Mouse (Mus musculus) embryonic facial prominence, embryonic 15.5 days (tissue): ENCODE results near the gene Dhx35. TPM values are rescaled to one million over a fixed set of nuclear protein-coding genes. Genes with fewer than 3 reads are reported as not detected.

ENCODE experiments used
- ATAC-seq: fragments of 200-750 bp; cut with Nextera tagmentation; 2 replicates; pipeline ENCODE4 v1.8.0; 2017; ENCODE audit warnings: low read depth, moderate TSS enrichment; ENCODE audit not compliant: insufficient number of reproducible peaks, low FRiP score, low TSS enrichment
- H3K27ac ChIP-seq: fragments of 300-500 bp; sonication (generic); replicated peaks from 2 replicates; pipeline ENCODE4 v1.5.1; 2015; ENCODE audit warnings: mild to moderate bottlenecking, inconsistent platforms
- H3K27me3 ChIP-seq: fragments of 300-500 bp; sonication (generic); 2 replicates; pipeline ENCODE4 v1.6.1; 2015; ENCODE audit warnings: inconsistent platforms
- H3K36me3 ChIP-seq: fragments of 300-500 bp; sonication (generic); 2 replicates; pipeline ENCODE4 v1.6.1; 2015; ENCODE audit warnings: mild to moderate bottlenecking, inconsistent platforms
- H3K4me1 ChIP-seq: fragments of 300-500 bp; sonication (generic); 2 replicates; pipeline ENCODE4 v1.6.1; 2015; ENCODE audit warnings: inconsistent platforms
- H3K4me2 ChIP-seq: fragments of 300-500 bp; sonication (generic); replicated peaks from 2 replicates; pipeline ENCODE4 v1.6.1; 2015; ENCODE audit warnings: mild to moderate bottlenecking, inconsistent platforms
- H3K4me3 ChIP-seq: fragments of 300-500 bp; sonication (generic); replicated peaks from 2 replicates; pipeline ENCODE4 v1.5.1; 2015; ENCODE audit warnings: mild to moderate bottlenecking, inconsistent platforms
- H3K9ac ChIP-seq: fragments of 300-500 bp; sonication (generic); 2 replicates; pipeline ENCODE4 v1.6.1; 2015; ENCODE audit warnings: inconsistent platforms
- H3K9me3 ChIP-seq: fragments of 300-500 bp; sonication (generic); replicated peaks from 2 replicates; pipeline ENCODE4 v1.6.1; 2016; ENCODE audit warnings: inconsistent platforms
- WGBS: fragments of 180-500 bp; shearing (Covaris S2); methylation state at CpG from one replicate; pipeline ENCODE4 v1.1.7; 2015; 5-methylcytosine and 5-hydroxymethylcytosine counted together
- polyA plus RNA-seq: library from polyadenylated mRNA; unstranded; fragments of >200 nt; fragmentation: Nextera tagmentation; extraction: Ambion mirVana; gene quantifications from 2 replicates; pipeline ENCODE4 v1.2.1, GENCODE M21; 2015

The Dhx35 gene
- polyA plus RNA-seq, 1 experiment from 2014 or later = 12.5 TPM

DNA sequence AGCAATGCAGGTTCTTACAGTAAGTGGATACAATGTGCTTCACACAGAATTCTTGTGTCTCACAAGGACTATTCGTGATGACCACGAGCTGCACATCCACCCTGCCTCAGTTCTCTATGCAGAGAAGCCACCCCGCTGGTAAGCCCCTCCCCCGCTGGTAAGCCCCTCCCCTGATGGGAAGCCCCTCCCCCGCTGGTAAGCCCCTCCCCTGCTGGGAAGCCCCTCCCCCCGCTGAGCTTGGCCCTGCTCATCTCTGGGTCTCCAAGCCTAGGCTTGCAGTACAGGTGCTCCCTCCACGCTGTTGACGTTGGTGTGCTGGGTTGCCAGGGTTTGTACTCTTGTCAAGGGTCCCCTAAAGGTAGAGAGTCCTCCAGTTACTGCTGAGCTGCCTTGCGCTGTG, 54.8 kb downstream of the Dhx35 start:
- Histone ChIP-seq H3K4me1 (0 out of 2 replicates have a peak, but pooled peaks cover 4% of the 10 kb centered on the region), H3K4me2 (no peak overlapping the region), H3K4me3 (no peak overlapping the region), H3K9ac (no peak overlapping the region), H3K9me3 (no peaks in the 10 kb centered on the region), H3K27me3 (no peaks in the 10 kb centered on the region), H3K27ac (no peak overlapping the region), H3K36me3 (peaks cover 24% of the 10 kb centered on the region)
- no peak for ATAC-seq
- 73% methylated on average over 9 of the region's 9 CpGs for WGBS

DNA sequence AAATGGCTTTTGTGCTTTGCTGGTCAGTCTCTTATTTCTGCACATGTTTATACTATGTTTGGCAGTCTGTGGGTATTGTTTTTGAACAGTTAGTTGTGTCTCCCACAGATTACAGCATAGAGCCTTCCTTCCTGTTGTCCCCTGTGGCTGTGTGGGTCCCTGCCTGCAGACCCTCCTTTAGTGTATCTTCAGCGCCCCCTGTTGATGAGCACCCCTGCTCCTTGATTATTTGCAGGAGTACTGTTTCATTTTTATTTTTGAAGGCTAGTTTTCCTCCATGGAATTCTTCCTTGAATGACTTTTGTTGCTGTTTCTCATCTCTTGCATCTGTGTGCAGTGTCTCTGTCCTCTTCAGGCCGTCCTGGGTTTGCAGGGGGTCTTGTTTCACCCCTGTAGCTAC, 58.0 kb downstream of the Dhx35 start:
- Histone ChIP-seq H3K9ac (no peak overlapping the region), H3K36me3 (peaks cover 23% of the 10 kb centered on the region), H3K4me1 (0 out of 2 replicates have a peak, but pooled peaks cover 8% of the 10 kb centered on the region), H3K4me2 (no peak overlapping the region), H3K27me3 (no peaks in the 10 kb centered on the region), H3K27ac (no peak overlapping the region), H3K9me3 (no peaks in the 10 kb centered on the region), H3K4me3 (no peak overlapping the region)
- 33% methylated on average over 2 of the region's 2 CpGs for WGBS
- no peak for ATAC-seq

DNA sequence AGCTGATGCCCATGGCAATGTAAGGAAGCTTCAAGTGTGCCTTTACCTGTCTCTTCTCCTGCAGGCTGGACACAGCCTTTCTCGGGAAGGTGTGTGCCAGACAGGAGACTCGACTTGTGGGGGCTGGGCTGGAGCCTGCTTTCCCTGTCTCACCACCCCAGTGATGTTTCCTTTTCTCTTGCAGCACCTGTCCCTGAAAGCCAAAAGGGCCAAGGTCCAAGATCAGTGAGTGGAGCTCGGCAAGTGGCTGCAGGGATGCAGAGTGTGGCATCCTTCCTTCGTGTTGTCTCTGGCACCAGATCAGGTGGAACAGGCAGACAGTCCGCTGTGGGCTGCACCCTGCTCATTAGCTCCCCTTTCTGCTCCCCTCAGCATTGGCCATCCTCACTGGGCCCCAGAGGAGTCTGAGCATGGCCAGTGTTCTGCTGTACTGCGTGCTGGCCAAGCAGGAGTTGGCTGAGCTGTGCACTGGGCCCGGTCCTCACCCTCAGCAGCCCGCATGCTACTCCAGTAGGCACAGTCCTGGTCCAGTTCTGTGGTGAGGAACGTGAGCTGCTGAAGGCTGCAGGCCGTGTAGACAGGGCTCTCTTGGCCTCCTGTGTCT, 62.4 kb downstream of the Dhx35 start:
- Histone ChIP-seq H3K4me3 (no peak overlapping the region), H3K9me3 (no peaks in the 10 kb centered on the region), H3K4me2 (no peak overlapping the region), H3K36me3 (peaks cover 9% of the 10 kb centered on the region; the same call in 1 of the 2 replicates), H3K9ac (no peak overlapping the region), H3K27ac (no peak overlapping the region), H3K27me3 (no peaks in the 10 kb centered on the region), H3K4me1 (peaks cover 13% of the 10 kb centered on the region; the same call in 1 of the 2 replicates)
- WGBS = 90% methylated on average over 10 of the region's 10 CpGs
- ATAC-seq = no peak

DNA sequence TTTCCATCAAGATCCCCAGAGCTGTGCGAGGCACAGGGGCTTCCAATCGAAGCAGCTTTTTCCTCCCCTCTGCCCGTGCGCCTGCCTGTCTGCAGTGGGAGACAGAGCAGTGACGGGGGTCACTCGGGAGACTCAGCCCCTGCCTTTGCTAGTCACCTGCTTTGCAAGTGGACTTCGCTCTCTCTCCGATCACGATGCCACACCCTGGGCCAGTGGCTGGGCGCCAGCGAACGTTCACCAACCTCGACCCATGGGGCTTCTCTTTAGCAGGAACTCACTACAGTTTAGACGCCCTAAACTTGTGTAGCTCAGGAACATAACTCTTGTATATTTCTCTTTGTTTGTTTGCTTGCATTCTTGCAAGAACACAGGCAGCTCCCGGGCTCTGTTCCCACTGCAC, 63.0 kb downstream of the Dhx35 start:
- WGBS = 89% methylated on average over 15 of the region's 15 CpGs
- Histone ChIP-seq H3K4me3 (no peak overlapping the region), H3K27ac (no peak overlapping the region), H3K4me1 (peaks cover 13% of the 10 kb centered on the region; the same call in 1 of the 2 replicates), H3K27me3 (no peaks in the 10 kb centered on the region), H3K9me3 (no peaks in the 10 kb centered on the region), H3K4me2 (no peak overlapping the region), H3K36me3 (peaks cover 9% of the 10 kb centered on the region; the same call in 1 of the 2 replicates), H3K9ac (no peak overlapping the region)
- ATAC-seq = no peak

DNA sequence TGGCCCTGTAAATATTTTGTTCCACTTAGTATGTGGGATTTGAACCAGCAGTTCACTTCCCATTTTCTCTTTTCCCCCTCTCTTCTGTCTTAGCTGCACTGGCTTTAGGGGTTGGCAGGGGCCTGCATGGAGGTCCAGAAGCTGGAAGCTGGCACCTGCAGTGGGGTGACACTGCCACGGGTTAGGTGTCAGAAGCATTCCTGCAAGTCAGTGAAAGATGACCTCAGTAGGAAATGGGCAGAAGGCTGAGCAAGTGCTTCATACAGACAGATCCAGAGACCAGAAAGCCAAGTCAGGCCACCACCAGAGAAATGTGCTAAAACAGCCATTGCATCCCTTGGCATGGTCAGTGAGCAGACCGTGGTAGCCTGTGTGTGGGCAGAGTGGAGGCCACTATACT, 66.5 kb downstream of the Dhx35 start:
- H3K9ac ChIP-seq = no peak overlapping the region
- H3K4me3 ChIP-seq = no peak overlapping the region
- ATAC-seq = no peak
- peaks cover 4% of the 10 kb centered on the region; the same call in 1 of the 2 replicates for H3K36me3 ChIP-seq
- no peaks in the 10 kb centered on the region for H3K27me3 ChIP-seq
- H3K4me2 ChIP-seq = no peak overlapping the region
- WGBS = 65% methylated on average over 2 of the region's 2 CpGs
- peaks cover 10% of the 10 kb centered on the region; the same call in 1 of the 2 replicates for H3K4me1 ChIP-seq
- H3K27ac ChIP-seq = no peak overlapping the region
- no peaks in the 10 kb centered on the region for H3K9me3 ChIP-seq

DNA sequence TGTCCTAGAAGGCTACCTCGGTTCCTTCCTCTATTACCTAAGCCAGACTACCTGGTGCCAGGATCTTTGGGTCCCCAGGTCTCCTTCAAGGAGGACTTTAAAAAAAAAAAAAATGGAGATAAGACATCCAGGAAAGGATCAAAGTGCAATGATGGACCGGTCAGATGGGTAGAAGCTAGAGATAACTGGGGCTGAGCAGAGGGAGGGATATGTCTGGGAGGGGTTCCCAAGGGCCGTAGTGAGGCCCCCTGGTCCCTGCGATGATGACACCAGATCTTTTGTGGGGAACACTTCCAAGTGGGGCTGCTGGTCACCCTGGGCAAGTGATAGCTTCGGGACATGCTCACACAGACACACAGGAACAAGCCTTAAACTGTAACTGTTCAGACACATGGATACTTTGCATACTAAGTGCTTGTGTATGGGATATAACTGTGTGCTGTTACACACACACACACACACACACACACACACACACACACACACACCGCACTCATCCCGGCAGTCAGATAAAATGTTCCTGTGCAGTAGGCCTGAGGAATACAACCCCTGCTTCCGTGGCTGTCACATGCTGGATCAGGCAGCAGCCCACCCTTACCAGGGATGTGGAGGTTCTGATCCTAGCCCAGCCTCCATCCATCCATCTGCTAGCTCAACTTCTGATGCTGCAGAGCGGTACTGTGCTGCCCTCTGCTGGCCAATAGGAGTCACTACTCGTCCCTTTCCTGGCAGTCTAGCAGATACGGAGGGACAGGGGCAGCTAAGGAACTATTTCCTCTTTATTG, 68.9 kb downstream of the Dhx35 start:
- H3K36me3 ChIP-seq = no peaks in the 10 kb centered on the region
- no peaks in the 10 kb centered on the region for H3K27me3 ChIP-seq
- no peak overlapping the region for H3K4me3 ChIP-seq
- H3K9ac ChIP-seq = no peak overlapping the region
- WGBS = 49% methylated on average over 11 of the region's 11 CpGs
- ATAC-seq = no peak
- no peak overlapping the region for H3K4me2 ChIP-seq
- peaks cover 10% of the 10 kb centered on the region; the same call in 1 of the 2 replicates for H3K4me1 ChIP-seq
- no peaks in the 10 kb centered on the region for H3K9me3 ChIP-seq
- H3K27ac ChIP-seq = no peak overlapping the region

DNA sequence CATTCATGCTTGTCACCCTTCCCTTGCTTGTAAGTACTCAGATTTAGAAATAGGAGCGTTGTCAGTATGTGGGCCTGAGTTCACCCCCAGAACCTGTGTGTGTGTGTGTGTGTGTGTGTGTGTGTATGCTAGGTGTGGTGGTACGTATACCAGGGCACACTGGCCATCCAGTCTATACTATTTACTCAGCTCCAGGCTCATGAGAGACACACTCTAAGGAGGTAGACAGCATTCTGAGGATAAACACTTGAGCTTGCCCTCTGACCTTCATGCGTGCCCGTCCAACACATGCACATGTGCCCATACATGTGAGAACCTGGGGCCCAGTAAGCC, 69.5 kb downstream of the Dhx35 start:
- Histone ChIP-seq H3K4me2 (no peak overlapping the region), H3K36me3 (no peaks in the 10 kb centered on the region), H3K4me3 (no peak overlapping the region), H3K9me3 (no peaks in the 10 kb centered on the region), H3K4me1 (peaks cover 7% of the 10 kb centered on the region; the same call in 1 of the 2 replicates), H3K9ac (no peak overlapping the region), H3K27ac (no peak overlapping the region), H3K27me3 (no peaks in the 10 kb centered on the region)
- 81% methylated on average over 4 of the region's 4 CpGs for WGBS
- ATAC-seq = no peak

DNA sequence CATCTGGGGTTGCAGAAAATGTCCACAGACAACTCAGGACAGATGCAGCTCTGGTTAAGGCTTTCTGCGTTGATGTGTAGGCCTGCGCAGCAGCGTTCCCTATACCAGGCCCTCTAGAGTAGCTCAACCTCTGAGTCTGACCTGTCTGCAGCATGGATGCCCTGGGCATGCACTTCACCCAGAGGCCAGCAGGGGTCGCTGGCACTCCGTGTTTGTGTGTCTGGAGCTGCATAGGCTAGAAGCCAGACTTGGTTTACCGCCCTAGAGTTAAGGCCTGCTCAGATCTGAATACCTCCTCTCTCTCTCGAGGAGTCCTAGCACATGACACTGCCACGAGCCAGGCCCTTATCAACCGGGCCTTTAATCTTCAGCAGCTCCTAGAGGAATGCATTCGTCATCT, 70.8 kb downstream of the Dhx35 start:
- Histone ChIP-seq H3K4me1 (0 out of 2 replicates have a peak, but pooled peaks cover 10% of the 10 kb centered on the region), H3K9ac (no peak overlapping the region)
- 20% methylated on average over 10 of the region's 10 CpGs for WGBS

DNA sequence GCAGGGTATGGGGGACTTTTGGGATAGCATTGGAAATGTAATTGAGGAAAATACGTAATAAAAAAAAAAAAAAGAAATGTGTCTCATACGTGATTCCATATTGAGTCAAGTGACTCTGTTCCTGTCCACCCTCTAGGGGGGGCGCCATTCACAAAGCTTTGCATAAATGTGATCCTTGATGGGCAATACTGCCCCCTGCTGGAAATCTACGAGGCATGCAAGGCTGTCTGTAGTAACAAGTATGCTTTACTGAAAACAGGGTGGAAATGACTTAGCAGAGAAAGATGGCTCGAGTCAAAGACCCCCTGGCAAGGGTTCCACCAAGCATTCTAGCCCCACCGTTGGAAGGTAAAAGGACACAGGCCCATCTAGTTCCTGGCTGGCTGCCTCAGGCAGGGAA, 92.0 kb downstream of the Dhx35 start:
- no peaks in the 10 kb centered on the region for H3K36me3 ChIP-seq
- 49% methylated on average over 6 of the region's 6 CpGs for WGBS
- H3K9ac ChIP-seq = no peak overlapping the region
- no peak for ATAC-seq
- no peak overlapping the region for H3K4me2 ChIP-seq
- H3K27ac ChIP-seq = no peak overlapping the region
- H3K9me3 ChIP-seq = no peaks in the 10 kb centered on the region
- no peaks in the 10 kb centered on the region for H3K27me3 ChIP-seq
- no peaks in the 10 kb centered on the region for H3K4me1 ChIP-seq
- H3K4me3 ChIP-seq = no peak overlapping the region

More for the DNA sequence above, 70.8 kb downstream of the Dhx35 start:
- Histone ChIP-seq H3K36me3 (no peaks in the 10 kb centered on the region), H3K9me3 (no peaks in the 10 kb centered on the region), H3K4me3 (no peak overlapping the region), H3K4me2 (no peak overlapping the region), H3K27ac (no peak overlapping the region), H3K27me3 (no peaks in the 10 kb centered on the region)
- ATAC-seq = peak; percentile 35; the same call in 1 of the 2 replicates

DNA sequence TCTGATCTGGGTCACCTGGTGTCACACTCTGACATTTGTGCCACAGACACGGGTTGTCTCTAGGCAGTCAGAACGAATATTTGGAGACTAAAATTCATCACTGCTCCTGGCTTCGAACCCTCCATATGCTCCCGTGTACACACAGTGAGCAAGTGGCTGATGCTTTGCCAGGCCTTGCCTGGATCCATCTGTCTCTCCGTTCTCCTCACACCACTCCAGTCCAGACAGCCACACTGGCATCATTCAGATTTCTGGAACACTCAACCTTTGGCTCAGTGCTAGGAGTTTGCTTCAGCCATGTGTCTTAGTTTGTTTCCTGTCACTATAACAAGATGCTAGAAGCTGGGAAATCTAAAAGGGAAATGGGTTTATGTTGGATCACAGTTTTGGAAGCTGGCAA, 93.9 kb downstream of the Dhx35 start:
- WGBS = 85% methylated on average over 5 of the region's 5 CpGs
- ATAC-seq = no peak
- no peak overlapping the region for H3K27ac ChIP-seq

DNA sequence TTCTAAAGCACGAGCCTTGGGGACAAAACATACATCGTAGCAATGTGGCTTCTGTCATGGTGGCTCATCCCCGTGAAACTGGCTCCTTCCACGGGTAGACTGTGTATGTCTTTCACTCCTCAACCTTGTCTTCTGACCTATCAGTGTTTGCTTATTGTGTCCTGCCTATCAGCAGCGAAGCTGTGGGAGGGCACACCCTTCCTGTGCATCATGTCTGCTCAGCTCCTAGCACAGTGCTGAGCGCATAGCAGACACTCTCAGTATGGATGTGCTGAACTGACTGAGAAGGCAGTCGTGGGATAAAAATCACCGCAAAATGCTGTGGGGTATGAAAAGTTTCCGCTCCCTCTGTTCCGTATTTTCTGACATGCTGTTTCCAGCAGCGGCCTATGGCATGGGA, 94.6 kb downstream of the Dhx35 start:
- Histone ChIP-seq H3K9me3 (no peaks in the 10 kb centered on the region), H3K27me3 (no peaks in the 10 kb centered on the region), H3K36me3 (no peaks in the 10 kb centered on the region), H3K9ac (no peak overlapping the region), H3K4me2 (no peak overlapping the region), H3K4me3 (no peak overlapping the region), H3K27ac (no peak overlapping the region), H3K4me1 (no peaks in the 10 kb centered on the region)
- no peak for ATAC-seq
- 66% methylated on average over 11 of the region's 11 CpGs for WGBS

More for the DNA sequence above, 93.9 kb downstream of the Dhx35 start:
- H3K4me3 ChIP-seq = no peak overlapping the region
- H3K36me3 ChIP-seq = no peaks in the 10 kb centered on the region
- H3K4me2 ChIP-seq = no peak overlapping the region
- H3K4me1 ChIP-seq = no peaks in the 10 kb centered on the region
- H3K9ac ChIP-seq = no peak overlapping the region
- no peaks in the 10 kb centered on the region for H3K27me3 ChIP-seq
- no peaks in the 10 kb centered on the region for H3K9me3 ChIP-seq
